Mouse (Mus musculus): ENCODE measurements around the gene Akap10.
"Not testable (repeated sequence)": the region's sequence is repeated elsewhere in the genome, so short reads cannot be mapped to it uniquely, and the experiment has no call there.

GRCm38 (mm10) chr11:61840663-61841062 lies 89.4 kb downstream of the Akap10 start:
- not testable (repeated sequence) for TF ChIP-seq CTCF (IDR thresholded peaks at IDR 0.05; ENCODE audit: low read depth, low read length); GATA1 (IDR thresholded peaks at IDR 0.05; ENCODE audit: borderline replicate concordance, low read length); GATA2 (IDR thresholded peaks at IDR 0.05; ENCODE audit: borderline replicate concordance, low read depth, low read length); TAL1 (conservative IDR thresholded peaks at IDR 0.05; ENCODE audit: low read depth, low read length); POLR2AphosphoS5 (IDR thresholded peaks at IDR 0.05; ENCODE audit: insufficient replicate concordance, low read depth, low read length)

Data from G1E (cell line).